Mouse (Mus musculus) cerebellum, adult 8-10 months (tissue): ENCODE measurements around the gene Mrpl52.

Experiments
- DNase-seq: peaks from one replicate; pipeline ENCODE4 v3.0.0; 2022

The Mrpl52 gene

GRCm38 (mm10) chr14:54426689-54427398 lies at the start of gene Mrpl52:
Mrpl52 (plus strand) TSS chr14:54426909.
- peak; percentile 85 for DNase-seq

GRCm38 (mm10) chr14:54377166-54377565 lies 49.5 kb upstream of the Mrpl52 start:
- DNase-seq = no peak

- no peak for DNase-seq
These were observed 47.1 kb upstream of the Mrpl52 start for GRCm38 (mm10) chr14:54379571-54379970.

GRCm38 (mm10) chr14:54380616-54381015 lies 46.1 kb upstream of the Mrpl52 start:
- DNase-seq = no peak

GRCm38 (mm10) chr14:54381816-54382215 lies 44.9 kb upstream of the Mrpl52 start:
- no peak for DNase-seq

- no peak for DNase-seq
These were observed 44.1 kb upstream of the Mrpl52 start for GRCm38 (mm10) chr14:54382641-54383040.

GRCm38 (mm10) chr14:54383355-54383771 lies 43.3 kb upstream of the Mrpl52 start:
- no peak for DNase-seq

- no peak for DNase-seq
These were observed 42.3 kb upstream of the Mrpl52 start for GRCm38 (mm10) chr14:54384396-54384795.

- no peak for DNase-seq
These were observed 40.6 kb upstream of the Mrpl52 start for GRCm38 (mm10) chr14:54385968-54386618.

- no peak for DNase-seq
These were observed 39.2 kb upstream of the Mrpl52 start for GRCm38 (mm10) chr14:54387546-54387945.

- no peak for DNase-seq
These were observed 35.9 kb upstream of the Mrpl52 start for GRCm38 (mm10) chr14:54390843-54391242.

GRCm38 (mm10) chr14:54393794-54394193 lies 32.9 kb upstream of the Mrpl52 start:
- DNase-seq = no peak

- DNase-seq = no peak
These were observed 32.4 kb upstream of the Mrpl52 start for GRCm38 (mm10) chr14:54394309-54394708.

GRCm38 (mm10) chr14:54396685-54397084 lies 30.0 kb upstream of the Mrpl52 start:
- DNase-seq = no peak

GRCm38 (mm10) chr14:54397872-54398527 lies 28.7 kb upstream of the Mrpl52 start:
- DNase-seq = no peak

- DNase-seq = no peak
These were observed 28.2 kb upstream of the Mrpl52 start for GRCm38 (mm10) chr14:54398528-54398916.

GRCm38 (mm10) chr14:54398921-54399382 lies 27.8 kb upstream of the Mrpl52 start:
- DNase-seq = no peak

- no peak for DNase-seq
These were observed 25.0 kb upstream of the Mrpl52 start for GRCm38 (mm10) chr14:54401723-54402122.

- DNase-seq = no peak
These were observed 18.2 kb upstream of the Mrpl52 start for GRCm38 (mm10) chr14:54408336-54409056.

- no peak for DNase-seq
These were observed 17.6 kb upstream of the Mrpl52 start for GRCm38 (mm10) chr14:54409057-54409645.

GRCm38 (mm10) chr14:54409980-54410810 lies 16.5 kb upstream of the Mrpl52 start:
- DNase-seq = no peak
